Mouse (Mus musculus) heart, adult 11 months (tissue): ENCODE data around the gene Prl3b1.

Experiments used
- DNase-seq: peaks from one replicate; pipeline ENCODE4 v3.0.0; 2022

Prl3b1 gene

DNA sequence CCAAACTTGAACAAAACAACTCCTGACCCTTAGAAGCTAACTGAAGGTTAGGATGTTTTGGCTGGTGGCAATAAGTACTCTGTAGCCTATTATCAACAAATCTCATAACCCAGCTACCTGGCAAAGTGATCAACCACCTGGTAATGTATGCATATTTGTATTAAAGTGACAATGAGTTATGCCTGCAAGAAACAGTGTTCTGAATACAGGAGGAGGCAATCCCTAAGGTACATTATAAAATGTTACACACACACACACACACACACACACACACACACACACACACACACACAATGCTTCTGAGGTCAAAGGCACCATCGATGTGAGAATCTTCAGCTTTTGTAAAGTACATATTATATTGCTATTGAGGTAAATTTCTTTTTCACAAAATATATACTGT is at the start of gene Prl3b1:
TSS of gene Prl3b1 (plus strand) at position 301 of the 400 bp plus-strand sequence.
- no peak for DNase-seq

DNA sequence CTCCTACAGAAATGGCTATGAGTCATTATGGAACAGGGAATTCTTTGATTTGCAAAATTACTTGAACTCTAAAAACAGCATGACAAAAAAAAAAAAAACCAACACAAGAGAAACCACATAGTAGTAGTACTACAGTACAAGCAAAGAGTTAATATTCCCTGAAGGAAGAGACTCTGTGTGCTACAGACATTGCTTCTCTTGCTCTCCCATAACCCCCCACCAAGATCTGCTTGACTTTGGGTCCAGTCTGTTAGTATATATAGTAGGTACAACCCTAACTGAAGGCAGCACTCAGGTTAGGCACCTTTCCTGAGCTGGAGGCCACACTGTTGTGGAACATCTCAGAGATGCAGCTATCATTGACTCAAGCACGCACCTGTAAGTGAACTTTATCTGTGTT is 45.3 kb upstream of the Prl3b1 start, which contains the start of gene Prl3c1:
TSS of gene Prl3c1 (plus strand) at position 301 of the 400 bp plus-strand sequence.
- DNase-seq, result no peak

GRCm38 (mm10) chr13:27259136-27259535 is 17.5 kb downstream of the Prl3b1 start, which contains the start of gene Prl3a1:
Gene Prl3a1 (plus strand): TSS chr13:27259436.
- DNase-seq, result no peak
